Mouse (Mus musculus): ENCODE measurements around the gene Prkaa2. TPM values are rescaled to one million over a fixed set of nuclear protein-coding genes. Genes with fewer than 3 reads are reported as not detected.
A peak's percentile ranks its signal among the peaks of the same experiment; 100 is the strongest.

Prkaa2 gene
- polyA plus RNA-seq (2017; shearing (Covaris generic)), result under 1 TPM in 1 of 2 experiments, not detected in 1; 0.07 TPM

GRCm38 (mm10) chr4:105109199-105109989 lies at the start of gene Prkaa2:
Gene Prkaa2, minus strand, starts transcription at chr4:105109890.
- peak; percentile 32 for ATAC-seq

DNA sequence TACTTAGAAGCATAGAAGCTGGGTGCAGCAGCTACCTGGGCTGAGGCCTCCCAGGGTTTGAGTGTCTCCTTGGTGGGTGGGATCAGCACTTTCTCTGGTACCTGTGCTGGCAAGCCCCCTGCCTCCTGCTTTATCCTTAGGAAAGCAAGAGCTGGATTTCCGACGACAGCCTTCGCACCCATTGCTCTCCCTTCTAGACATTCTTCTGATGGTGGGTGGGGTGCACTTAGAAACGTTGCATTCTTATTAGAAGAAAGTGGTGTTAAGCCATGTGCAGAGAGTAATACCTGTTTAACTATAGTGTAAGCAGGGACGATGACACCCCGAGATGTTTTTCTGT lies 49.8 kb upstream of the Prkaa2 start:
- no peak for ATAC-seq

- no peak for ATAC-seq
These were observed 49.2 kb upstream of the Prkaa2 start for GRCm38 (mm10) chr4:105158651-105159530.

- ATAC-seq, result no peak
These were observed 48.5 kb upstream of the Prkaa2 start for GRCm38 (mm10) chr4:105158169-105158555.

GRCm38 (mm10) chr4:105157276-105158168 lies 47.8 kb upstream of the Prkaa2 start, which contains the start of gene Plpp3:
Gene Plpp3, plus strand, starts transcription at chr4:105157347.
- ATAC-seq, result no peak

DNA sequence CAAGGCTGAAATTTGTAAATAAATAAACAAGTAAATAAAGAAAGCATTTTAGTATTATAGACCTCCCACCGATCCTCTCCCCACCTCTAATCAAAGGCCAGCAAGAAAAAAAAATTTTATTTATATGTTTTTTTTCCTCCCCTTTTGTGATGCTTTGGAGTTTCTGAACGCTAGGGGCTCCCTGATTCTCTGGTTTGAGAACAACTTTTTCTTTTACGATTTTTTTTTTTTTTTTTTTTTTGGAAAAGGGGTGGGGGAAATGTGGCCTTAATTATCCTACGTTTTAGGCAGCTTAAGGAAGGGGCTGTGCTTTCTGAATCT lies 47.2 kb upstream of the Prkaa2 start:
- no peak for ATAC-seq

DNA sequence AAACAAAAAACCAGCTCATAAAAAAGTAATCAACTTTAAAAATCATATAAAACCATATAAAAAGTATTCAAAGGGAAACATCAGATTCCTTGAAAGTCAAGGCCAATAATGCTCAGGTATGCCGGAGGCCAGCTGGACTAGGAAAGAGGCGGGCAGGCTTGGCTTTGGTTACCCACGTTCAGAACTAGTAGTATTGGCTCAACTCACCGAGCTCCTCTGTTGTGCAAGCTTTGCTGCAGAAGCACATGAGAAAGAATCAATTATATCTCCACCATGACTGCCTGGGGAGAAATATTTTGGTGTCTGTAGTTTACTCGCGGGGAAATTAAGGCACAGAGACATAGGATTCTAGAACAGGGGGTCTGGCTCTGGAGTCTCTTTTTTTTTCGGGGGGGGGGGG lies 46.6 kb upstream of the Prkaa2 start:
- ATAC-seq, result no peak

DNA sequence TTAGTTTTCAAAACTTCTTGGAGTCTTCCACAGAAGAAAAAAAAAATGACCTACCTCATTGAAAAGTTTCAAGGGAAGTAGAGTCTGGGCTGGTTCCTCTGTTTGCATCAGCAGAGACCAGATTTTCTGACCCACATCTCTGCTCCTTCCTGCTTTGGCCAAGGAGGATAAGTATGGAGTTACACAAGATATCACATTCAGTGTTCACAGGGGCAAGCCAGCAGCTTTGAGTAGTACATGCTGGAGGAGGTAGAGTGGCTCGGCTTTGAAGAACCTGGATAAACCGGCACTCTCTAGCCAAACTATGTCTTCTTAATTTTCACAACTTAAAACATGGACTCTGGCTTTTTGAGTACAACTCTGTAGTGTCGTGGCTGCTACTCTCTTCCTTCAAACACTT lies 43.5 kb upstream of the Prkaa2 start:
- ATAC-seq, result no peak

DNA sequence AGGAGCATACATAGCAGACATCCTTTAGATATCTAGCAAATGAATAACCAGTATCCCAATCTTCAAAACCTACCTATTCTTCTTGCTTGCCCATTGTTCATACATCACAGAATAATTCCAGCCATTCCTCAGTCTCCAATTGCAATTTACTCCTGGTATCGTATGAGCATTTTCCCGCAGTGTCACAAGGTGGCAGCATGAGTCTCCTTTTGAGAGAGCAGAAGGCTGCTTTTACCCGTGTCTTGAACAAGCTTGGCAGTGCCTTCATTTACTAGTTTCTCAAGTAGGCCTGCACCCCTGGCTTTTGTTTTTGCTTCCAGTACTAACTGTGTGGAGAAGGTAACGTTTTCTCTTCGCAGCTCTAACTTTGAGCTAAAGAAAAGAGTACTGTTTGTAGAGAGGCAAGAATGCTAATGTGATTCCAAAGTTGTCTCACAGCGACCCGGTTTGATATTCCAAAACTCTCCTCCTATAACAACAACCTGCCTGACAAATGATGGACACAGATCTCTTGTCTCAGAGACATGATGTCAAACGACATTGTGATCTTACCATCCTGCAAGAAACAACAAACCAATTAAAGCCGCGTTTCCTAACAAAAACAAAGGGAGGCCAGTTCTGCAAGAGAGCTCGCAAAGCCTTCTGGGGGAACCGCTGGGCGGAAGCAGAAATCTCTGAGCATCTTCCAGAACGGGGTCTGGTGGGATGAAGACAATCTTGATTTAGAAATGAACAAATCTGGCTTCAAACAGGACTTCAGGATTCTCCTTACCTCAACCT lies 42.4 kb upstream of the Prkaa2 start:
- no peak for ATAC-seq

DNA sequence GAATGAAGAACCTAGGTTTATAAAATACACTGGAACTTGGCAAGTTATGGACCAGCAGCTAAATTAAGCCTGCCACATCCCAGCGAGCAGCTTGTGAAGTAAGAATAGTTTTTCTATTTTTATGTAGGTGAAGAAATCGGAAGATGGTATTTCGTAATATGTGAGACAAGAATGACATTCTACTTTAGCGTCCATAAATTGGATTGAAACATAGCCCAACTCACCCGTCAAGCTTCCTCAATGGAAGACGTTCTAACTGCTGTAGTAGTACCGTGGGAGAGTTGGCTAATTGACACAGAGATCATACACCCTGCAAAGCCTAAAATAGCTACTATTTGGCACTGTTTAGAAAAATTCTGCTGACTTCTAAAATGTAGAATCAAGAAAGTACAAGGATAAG lies 39.8 kb upstream of the Prkaa2 start:
- ATAC-seq, result no peak

DNA sequence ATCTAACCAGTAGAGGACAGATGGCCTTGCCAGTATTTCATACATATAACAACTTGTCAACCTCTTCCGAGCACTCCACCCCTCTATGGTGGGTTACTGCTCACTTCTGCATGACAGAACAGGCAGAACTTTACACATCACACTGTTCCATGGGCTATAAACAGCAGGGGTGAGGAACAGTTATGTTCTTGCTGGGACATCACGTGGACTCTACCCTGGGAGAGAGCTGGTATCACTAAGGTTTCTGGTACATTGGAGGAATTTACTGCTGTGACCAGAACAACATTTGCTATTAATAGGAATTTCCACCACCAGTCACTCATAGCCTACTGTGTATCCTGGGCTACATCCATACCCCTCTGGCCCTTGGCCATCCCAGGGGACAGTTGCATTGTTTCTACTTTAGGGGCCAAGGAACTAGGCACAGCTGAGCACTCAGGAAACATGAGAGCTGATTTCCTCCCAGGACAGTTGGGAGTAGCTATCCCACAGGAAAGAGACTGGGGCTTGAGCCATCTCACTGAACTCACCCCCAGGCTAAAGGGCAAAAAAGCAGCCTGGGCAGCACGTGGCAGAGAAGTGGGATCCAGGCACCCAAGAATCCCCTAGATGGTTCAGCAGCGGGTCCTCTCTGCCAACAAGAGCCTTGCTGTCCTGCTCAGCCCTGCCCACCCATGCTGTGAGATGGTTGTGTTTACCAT lies 23.8 kb upstream of the Prkaa2 start:
- no peak for ATAC-seq

DNA sequence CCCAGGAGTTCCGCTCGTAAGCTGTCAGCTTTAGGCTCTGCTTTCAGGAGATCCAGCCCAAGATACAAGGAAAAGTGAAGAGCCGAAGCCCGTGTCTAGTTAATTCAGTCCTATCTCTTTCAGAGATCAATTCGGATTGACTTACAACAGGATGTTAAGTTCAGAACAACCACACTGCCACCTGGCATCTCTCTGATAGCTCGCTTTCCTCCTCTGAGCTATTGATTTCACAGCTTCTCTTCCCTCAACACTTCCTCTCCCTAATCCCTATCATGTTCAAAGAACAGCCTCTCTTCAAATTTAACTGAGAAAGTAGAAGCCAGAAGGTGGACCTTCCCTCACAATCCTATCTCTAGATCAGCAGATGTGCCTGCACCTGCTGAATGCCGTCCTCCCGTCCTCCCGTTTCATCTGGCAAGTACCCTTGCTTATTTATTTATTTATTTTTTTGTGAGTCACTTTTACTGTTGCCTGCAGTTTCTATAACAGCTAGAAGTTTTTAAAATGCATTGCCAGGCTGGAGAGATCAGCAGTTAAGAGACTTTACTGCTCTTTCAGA lies 22.1 kb upstream of the Prkaa2 start:
- ATAC-seq, result no peak

DNA sequence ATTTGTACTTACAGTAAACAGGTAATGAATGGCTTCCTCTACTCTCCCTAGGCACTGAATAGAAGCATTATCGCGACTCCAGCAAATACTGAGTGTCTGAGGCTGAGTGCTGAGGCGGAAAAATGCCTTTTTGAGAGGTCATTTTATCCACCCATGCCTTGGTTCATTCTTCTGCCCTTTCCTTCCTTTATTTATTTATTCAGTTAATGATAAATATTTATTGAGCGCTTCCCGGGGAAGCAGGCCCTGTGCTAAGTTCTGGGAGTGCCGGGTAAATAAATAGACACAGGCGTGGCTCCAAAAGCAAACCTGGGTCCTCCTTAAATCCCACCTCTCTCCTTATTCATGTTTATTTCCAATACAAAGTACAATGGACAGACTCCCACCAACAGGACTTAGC lies 19.5 kb upstream of the Prkaa2 start:
- no peak for ATAC-seq

GRCm38 (mm10) chr4:105122429-105122828 lies 12.7 kb upstream of the Prkaa2 start:
- ATAC-seq, result no peak

DNA sequence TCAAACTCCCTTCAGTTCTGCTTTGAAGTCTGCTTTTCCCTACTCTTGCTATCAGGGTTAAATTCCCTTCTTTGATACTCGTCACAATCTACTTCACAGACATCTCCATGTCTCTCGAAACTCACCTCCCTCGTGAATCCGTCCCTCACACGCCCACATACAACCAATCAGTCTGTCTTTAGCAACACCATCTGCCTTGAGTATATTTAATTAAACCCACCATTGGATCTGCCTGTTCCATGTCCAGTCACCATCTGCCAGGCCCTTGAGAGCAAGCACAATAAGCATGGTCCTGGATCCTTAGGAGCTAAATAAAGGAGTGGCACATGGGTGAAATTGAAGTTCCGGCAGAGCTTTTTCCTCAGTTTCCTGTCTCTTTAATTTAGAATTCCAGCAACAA lies 11.4 kb upstream of the Prkaa2 start:
- no peak for ATAC-seq

DNA sequence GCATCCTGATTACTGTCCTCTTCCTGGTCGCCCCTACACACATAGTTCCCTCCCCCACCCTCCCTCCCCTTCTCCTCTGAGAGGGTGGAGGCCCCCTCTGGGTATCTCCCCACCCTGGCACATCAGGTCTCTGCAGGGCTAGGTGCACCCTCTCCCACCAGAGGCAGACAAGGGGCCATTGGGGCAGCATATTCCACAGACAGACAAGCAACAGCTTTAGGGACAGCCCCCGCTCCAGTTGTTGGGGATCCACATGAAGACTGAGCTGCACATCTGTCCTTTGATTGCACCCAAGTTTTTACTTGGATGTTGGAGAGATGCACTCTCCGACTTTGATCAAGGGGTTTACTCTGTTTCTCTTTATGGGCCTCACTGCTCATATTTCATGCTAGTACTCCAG lies 3.8 kb upstream of the Prkaa2 start:
- ATAC-seq, result no peak

- no peak for ATAC-seq
These were observed 3.4 kb upstream of the Prkaa2 start for GRCm38 (mm10) chr4:105113042-105113441.

DNA sequence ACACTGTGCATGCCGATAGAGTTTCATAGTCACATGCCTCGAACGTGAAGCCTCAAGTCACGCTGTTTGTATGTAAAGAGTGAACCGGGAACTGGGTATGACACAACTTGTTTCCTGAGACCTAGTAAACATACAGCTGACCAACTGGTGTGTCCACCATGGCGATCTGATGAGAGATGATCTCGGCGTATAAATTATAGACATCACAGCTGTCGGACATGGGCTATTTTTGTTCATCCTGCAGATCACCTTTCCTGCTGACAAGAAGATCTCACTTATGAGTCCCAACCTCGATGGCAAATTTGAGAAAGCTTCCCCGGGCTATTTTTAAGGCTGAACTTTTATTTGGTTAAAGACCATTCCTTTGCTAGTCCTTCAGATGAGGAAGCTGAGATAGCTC lies 2.1 kb upstream of the Prkaa2 start:
- no peak for ATAC-seq

- ATAC-seq, result no peak
These were observed 970 bp upstream of the Prkaa2 start for GRCm38 (mm10) chr4:105110684-105111035.

DNA sequence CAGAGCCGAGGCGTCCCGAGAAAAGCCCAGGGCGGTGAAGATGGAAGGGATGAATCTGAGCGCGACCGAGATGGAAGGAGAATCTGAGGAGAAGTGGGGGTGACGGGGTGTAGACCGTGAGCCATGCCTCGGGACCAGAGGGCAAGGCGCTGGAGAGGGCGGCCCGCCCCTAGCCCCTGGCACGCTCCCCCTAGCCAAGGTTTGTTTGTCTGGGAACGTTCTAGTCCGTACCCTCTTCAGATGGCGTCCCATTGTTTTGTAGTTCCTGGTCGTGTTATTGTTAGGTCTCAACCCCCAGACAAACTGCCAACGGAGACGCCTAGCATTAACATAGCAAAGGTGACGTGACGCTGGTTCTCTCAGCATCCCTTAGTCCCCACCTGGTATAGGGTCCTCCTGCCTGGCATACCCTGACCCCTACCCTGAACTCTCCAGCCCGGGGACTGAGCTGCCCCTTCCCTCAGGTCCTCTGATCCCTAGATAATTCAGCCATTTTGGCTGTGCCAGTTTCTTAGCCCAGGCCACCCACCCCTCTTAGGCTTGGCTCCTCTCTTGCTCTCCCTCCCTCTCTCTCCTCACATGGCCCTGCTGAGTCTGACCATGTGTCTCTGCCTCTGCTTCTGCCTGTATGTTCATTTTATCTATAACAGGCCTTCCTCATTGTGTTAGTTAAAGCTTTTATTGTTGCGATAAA lies 447 bp upstream of the Prkaa2 start:
- ATAC-seq, result no peak

All from activated CD4-positive, CD25-positive, alpha-beta regulatory T cell, adult 4 months (primary cell).